Mouse (Mus musculus) bone marrow macrophage, adult 2 months (primary cell): Measurements from ENCODE around the gene Gpr37l1.

Experiments used
- CTCF ChIP-seq: IDR thresholded peaks from 2 replicates; pipeline ENCODE4 v1.5.1; 2012; ENCODE audit warnings: low read depth, mild to moderate bottlenecking, low read length, moderate library complexity
- POLR2A ChIP-seq: IDR thresholded peaks from 2 replicates; pipeline ENCODE4 v1.6.1; 2012; ENCODE audit warnings: mild to moderate bottlenecking, low read depth, low read length, borderline replicate concordance

DNA sequence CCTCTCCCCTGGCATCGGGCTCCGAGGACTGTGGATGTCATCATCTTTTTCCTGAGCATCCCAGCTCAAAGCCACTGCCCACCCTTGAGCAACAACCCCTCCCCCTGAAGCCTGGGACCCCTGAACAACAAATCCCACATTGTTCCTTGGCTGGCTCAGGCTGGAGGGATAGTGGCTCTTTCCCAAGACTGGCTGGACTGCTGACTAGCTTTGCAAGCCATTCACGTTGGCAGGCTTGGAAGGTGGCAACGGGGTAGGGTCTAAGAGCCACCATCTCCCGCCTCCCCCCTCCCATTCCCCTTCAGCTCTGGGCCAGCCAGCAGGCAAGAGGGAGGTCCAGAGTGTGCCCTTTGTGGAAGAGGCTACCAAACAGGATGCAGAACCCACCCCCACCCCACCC is 8.8 kb downstream of the Gpr37l1 start:
- TF ChIP-seq CTCF (no peak), POLR2A (no peak)
